Mouse (Mus musculus) lung, postnatal 0 days (tissue): ENCODE results near the gene Tgm6.

ENCODE experiments used
- CTCF ChIP-seq: IDR thresholded peaks from 2 replicates; pipeline ENCODE4 v1.5.1; 2016; ENCODE audit warnings: antibody characterized with exemption, mild to moderate bottlenecking
- EP300 ChIP-seq: IDR thresholded peaks from 2 replicates; pipeline ENCODE4 v1.6.1; 2016; ENCODE audit warnings: antibody characterized with exemption, mild to moderate bottlenecking, control low read depth

GRCm38 (mm10) chr2:130167861-130168260 is 55.6 kb downstream of the Tgm6 start:
- TF ChIP-seq CTCF (peak; percentile 75), EP300 (no peak)
